Mouse (Mus musculus) frontal cortex, postnatal 14 days (tissue): ENCODE measurements around the gene Proca1.
A peak's percentile ranks its signal among the peaks of the same experiment; 100 is the strongest.

Experiments
- DNase-seq, 2 experiments: peaks; one replicate each; pipeline ENCODE4 v3.0.0; 2022; ENCODE audit warnings: low spot score in 2 of 2

Proca1 gene

DNA sequence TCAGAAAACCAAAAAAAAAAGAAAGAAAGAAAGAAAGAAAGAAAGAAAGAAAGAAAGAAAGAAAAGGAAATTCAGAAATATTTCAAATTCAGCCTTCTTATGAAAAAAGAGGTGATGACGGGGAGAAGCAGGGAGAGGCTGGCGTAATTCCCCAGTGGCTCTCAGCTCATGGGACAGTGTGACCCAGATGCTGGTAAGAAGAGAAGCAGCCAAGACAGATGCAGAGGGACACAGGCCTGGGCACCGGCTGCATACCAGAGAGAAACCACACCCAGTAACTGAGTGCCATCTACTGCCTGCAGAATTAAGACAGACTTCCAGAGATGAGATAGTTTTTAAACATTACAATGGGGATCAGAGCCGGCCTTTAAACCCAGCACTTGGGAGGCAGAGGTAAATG is 30.4 kb downstream of the Proca1 start:
- DNase-seq = no peak

- no peak for DNase-seq
Observed at GRCm38 (mm10) chr11:78231518-78231917, 38.3 kb downstream of the Proca1 start.

GRCm38 (mm10) chr11:78240193-78240857 is 47.1 kb downstream of the Proca1 start:
- DNase-seq = peak; percentile 26 to 39

GRCm38 (mm10) chr11:78245261-78245626 is 52.1 kb downstream of the Proca1 start:
- peak in 1 of 2 experiments; percentile 14 for DNase-seq

DNA sequence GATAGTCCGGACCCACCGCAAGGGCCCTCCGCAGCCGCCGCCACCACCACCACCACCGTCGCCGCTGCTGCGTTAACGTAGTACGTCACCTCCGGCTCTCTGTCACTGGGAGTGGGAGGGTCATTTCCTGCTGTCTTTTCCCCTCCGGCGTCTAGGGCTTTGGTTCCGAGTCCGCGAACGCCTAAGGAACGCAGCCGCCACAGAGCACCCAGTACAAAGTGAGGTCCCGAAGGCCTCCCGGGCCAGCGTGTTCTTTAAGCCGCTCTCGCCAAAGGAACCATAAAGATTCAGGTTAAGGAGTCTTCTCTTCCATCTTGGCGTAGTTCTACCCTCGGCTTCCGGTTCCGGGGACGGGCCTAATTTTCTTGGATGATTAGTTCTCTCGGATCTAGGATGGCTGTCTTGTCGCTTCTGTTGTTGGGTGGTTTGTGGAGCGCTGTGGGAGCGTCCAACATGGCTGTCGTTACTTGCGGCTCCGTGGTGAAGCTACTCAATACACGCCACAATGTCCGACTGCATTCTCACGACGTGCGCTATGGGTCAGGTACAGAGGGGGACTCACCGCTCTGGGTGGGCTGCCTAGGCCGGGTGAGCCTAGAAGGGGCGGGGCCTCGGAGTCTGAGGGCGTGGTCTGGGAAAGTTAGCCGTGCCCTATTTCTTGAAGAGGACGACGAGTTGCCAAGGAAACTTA is 52.6 kb downstream of the Proca1 start, which contains the start of the genes Sdf2 and Supt6:
Gene Sdf2 (plus strand): TSS at position 120 of the 691 bp plus-strand sequence.
Gene Supt6 (minus strand): TSS at position 361 of the 691 bp plus-strand sequence.
- peak; percentile 80 to 82 for DNase-seq

GRCm38 (mm10) chr11:78246318-78247011 is 53.3 kb downstream of the Proca1 start:
- DNase-seq = no peak

GRCm38 (mm10) chr11:78247012-78247348 is 53.8 kb downstream of the Proca1 start:
- no peak for DNase-seq

- no peak for DNase-seq
Observed at GRCm38 (mm10) chr11:78247727-78248140, 54.5 kb downstream of the Proca1 start.
